Mouse (Mus musculus) CH12.LX (cell line): ENCODE measurements around the gene Prkcsh. TPM values are rescaled to one million over a fixed set of nuclear protein-coding genes. Genes with fewer than 3 reads are reported as not detected.

Source experiments
- DNase-seq: peaks from one replicate; pipeline ENCODE4 v3.0.0-alpha.2; 2013; ENCODE audit errors: extremely low read depth
- H3K27ac ChIP-seq: 2 replicates; pipeline ENCODE4 v1.5.1; 2012; ENCODE audit warnings: low read depth, mild to moderate bottlenecking, control low read depth, moderate library complexity; ENCODE audit not compliant: insufficient read depth
- H3K27me3 ChIP-seq: replicated peaks from 2 replicates; pipeline ENCODE3; 2012; ENCODE audit warnings: inconsistent platforms
- H3K36me3 ChIP-seq, 2 experiments: replicated peaks in 1 of 2; 2 replicates each; pipeline versions ENCODE3 to v1.6.1; 2012; ENCODE audit warnings: inconsistent platforms in 1 of 2, low read length in 1 of 2, mild to moderate bottlenecking in 1 of 2, mixed read lengths in 1 of 2, moderate library complexity in 1 of 2; ENCODE audit not compliant: control insufficient read depth in 1 of 2, insufficient read depth in 1 of 2
- H3K4me1 ChIP-seq, 2 experiments: 2 replicates each; pipeline ENCODE4 v1.6.1; 2012; ENCODE audit warnings: inconsistent platforms in 1 of 2, moderate library complexity in 1 of 2; ENCODE audit not compliant: insufficient read depth in 2 of 2, control insufficient read depth in 1 of 2
- H3K4me2 ChIP-seq: 2 replicates; pipeline ENCODE4 v1.6.1; 2012; ENCODE audit warnings: low read depth, mild to moderate bottlenecking, control low read depth; ENCODE audit not compliant: poor library complexity, insufficient read depth, severe bottlenecking
- H3K4me3 ChIP-seq, 3 experiments: fragments of 150-350 bp in 1 of 3; sonication (generic) in 1 of 3; replicated peaks in 1 of 3; 2 replicates each; pipeline versions ENCODE3 to v1.5.1; 2011 to 2012; ENCODE audit warnings: low read depth in 2 of 3, low read length in 2 of 3, mild to moderate bottlenecking in 2 of 3, moderate library complexity in 2 of 3, control low read depth in 1 of 3, improper control_type of control experiment in 1 of 3, inconsistent platforms in 1 of 3, mixed read lengths in 1 of 3; ENCODE audit not compliant: poor library complexity in 1 of 3
- H3K79me2 ChIP-seq: replicated peaks from 2 replicates; pipeline ENCODE4 v1.6.1; 2012; ENCODE audit warnings: mild to moderate bottlenecking, moderate library complexity; ENCODE audit not compliant: control insufficient read depth, poor library complexity, insufficient read depth, severe bottlenecking; ENCODE audit errors: extremely low read depth
- H3K9ac ChIP-seq: 2 replicates; pipeline ENCODE4 v1.6.1; 2012; ENCODE audit warnings: low read depth, mild to moderate bottlenecking, control low read depth, moderate library complexity; ENCODE audit not compliant: insufficient read depth
- H3K9me3 ChIP-seq: replicated peaks from 2 replicates; pipeline ENCODE3; 2012; ENCODE audit warnings: low read length, inconsistent platforms, mixed read lengths
- CHD1 ChIP-seq: IDR thresholded peaks from 2 replicates; pipeline ENCODE4 v1.6.1; 2012; ENCODE audit warnings: low read depth, low read length, improper control_type of control experiment, inconsistent platforms
- E2F4 ChIP-seq: IDR thresholded peaks from 2 replicates; pipeline ENCODE4 v1.6.1; 2011; ENCODE audit warnings: low read depth, low read length, improper control_type of control experiment; ENCODE audit not compliant: insufficient replicate concordance
- ELF1 ChIP-seq: IDR thresholded peaks from 2 replicates; pipeline ENCODE4 v1.6.1; 2014; ENCODE audit warnings: low read depth, mild to moderate bottlenecking, inconsistent platforms, low read length, improper control_type of control experiment
- HCFC1 ChIP-seq: IDR thresholded peaks from 2 replicates; pipeline ENCODE4 v1.6.1; 2012; ENCODE audit warnings: low read depth, mild to moderate bottlenecking, inconsistent platforms, low read length, improper control_type of control experiment
- IRF4 ChIP-seq: IDR thresholded peaks from 2 replicates; pipeline ENCODE4 v1.6.1; 2014; ENCODE audit warnings: low read depth, mild to moderate bottlenecking, inconsistent platforms, low read length, improper control_type of control experiment
- MAZ ChIP-seq: IDR thresholded peaks from 2 replicates; pipeline ENCODE4 v1.6.1; 2012; ENCODE audit warnings: low read depth, mild to moderate bottlenecking, inconsistent platforms, low read length, improper control_type of control experiment, moderate library complexity
- MEF2A ChIP-seq: IDR thresholded peaks from 2 replicates; pipeline ENCODE4 v1.6.1; 2014; ENCODE audit warnings: low read depth, mild to moderate bottlenecking, inconsistent platforms, low read length, improper control_type of control experiment, borderline replicate concordance
- MXI1 ChIP-seq: IDR thresholded peaks from 2 replicates; pipeline ENCODE4 v1.6.1; 2011; ENCODE audit warnings: mild to moderate bottlenecking, low read depth, low read length, improper control_type of control experiment
- NELFE ChIP-seq: IDR thresholded peaks from 2 replicates; pipeline ENCODE4 v1.6.1; 2011; ENCODE audit warnings: low read depth, low read length, improper control_type of control experiment
- POLR2A ChIP-seq: IDR thresholded peaks from 2 replicates; pipeline ENCODE4 v1.6.1; 2011; ENCODE audit warnings: low read depth, mild to moderate bottlenecking, improper control_type of control experiment, low read length
- RAD21 ChIP-seq: IDR thresholded peaks from 2 replicates; pipeline ENCODE4 v1.6.1; 2011; ENCODE audit warnings: low read depth, mild to moderate bottlenecking, low read length, improper control_type of control experiment, moderate library complexity
- RCOR1 ChIP-seq: conservative IDR thresholded peaks from 2 replicates; pipeline ENCODE4 v1.6.1; 2012; ENCODE audit warnings: low read depth, mild to moderate bottlenecking, inconsistent platforms, low read length, improper control_type of control experiment
- SIN3A ChIP-seq: IDR thresholded peaks from 2 replicates; pipeline ENCODE4 v1.6.1; 2012; ENCODE audit warnings: low read length, improper control_type of control experiment, inconsistent platforms
- TBP ChIP-seq: conservative IDR thresholded peaks from 2 replicates; pipeline ENCODE4 v1.6.1; 2011; ENCODE audit warnings: low read depth, low read length, improper control_type of control experiment
- ZC3H11A ChIP-seq: IDR thresholded peaks from 2 replicates; pipeline ENCODE4 v1.6.1; 2012; ENCODE audit warnings: low read depth, mild to moderate bottlenecking, inconsistent platforms, low read length, improper control_type of control experiment
- ZNF384 ChIP-seq: IDR thresholded peaks from 2 replicates; pipeline ENCODE4 v1.6.1; 2012; ENCODE audit warnings: low read depth, low read length, improper control_type of control experiment, inconsistent platforms
- dilution Hi-C: fragments of 300-500 bp; cut with MboI; formaldehyde crosslinking; loops from 2 replicates; pipeline ENCODE4 v1.14.3; 2020; ENCODE audit warnings: low sequenced_read_pairs; ENCODE audit not compliant: extremely low pct_unique_long_range_greater_than_20kb, extremely low pct_ligation_motif_present
- in situ Hi-C: fragments of 300-500 bp; cut with MboI; formaldehyde crosslinking; loops from 3 replicates; pipeline ENCODE4 v1.14.3; 2019; ENCODE audit warnings: low sequenced_read_pairs, low pct_ligation_motif_present, low pct_unique_long_range_greater_than_20kb, mixed read lengths
- polyA plus RNA-seq: library from polyadenylated mRNA; unstranded; fragments of >175 nt; gene quantifications from 2 replicates; pipeline ENCODE4 v1.2.1, GENCODE M21; 2012; ENCODE audit warnings: low read depth; ENCODE audit not compliant: insufficient read length
- total RNA-seq, 2 experiments: library from RNA; depleted of rRNA; stranded (reverse); fragments of 300-350 nt in 1 of 2; fragments of >200 nt in 1 of 2; gene quantifications; 2 replicates each; pipeline ENCODE4 v1.2.3; 2012 to 2014

Gene Prkcsh
- total and polyA plus RNA-seq, 3 experiments, result 72.1 to 160 (median 148) TPM

DNA sequence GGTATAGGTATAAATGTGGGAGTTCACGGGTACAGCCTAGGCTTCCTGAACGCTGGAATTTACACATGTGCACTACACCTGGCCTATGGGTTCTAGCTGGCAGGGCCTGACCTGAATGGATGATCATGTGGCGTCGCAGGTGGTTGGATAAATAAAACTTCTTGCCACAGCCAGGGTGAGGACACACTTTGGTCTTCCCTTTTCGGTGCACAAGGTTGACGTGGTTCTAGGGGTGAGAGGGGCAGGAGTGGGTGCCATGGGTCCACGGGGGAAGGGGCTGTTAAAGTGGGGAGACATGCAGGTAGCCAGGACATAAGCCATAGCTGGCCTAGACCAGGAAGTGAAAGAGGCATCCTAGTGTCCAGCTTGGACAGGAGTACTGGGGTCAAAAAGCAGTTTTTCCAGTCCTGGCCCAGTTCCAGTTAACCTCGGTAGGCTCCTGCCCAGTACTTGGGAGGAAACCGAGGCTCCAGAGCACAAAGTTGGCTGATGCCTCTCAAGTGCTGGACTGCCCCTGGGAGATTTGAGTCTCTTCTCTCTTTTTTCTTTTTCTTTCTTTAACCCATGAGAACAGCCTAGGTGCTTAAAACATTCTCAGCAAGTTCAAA is 53.8 kb downstream of the Prkcsh start:
- peaks cover 37 to 63% of the 10 kb centered on the region in 2 experiments for H3K36me3 ChIP-seq
- H3K4me3 ChIP-seq, result no peak overlapping the region
- no peaks in the 10 kb centered on the region for H3K9me3 ChIP-seq
- no peaks in the 10 kb centered on the region for H3K27me3 ChIP-seq
- H3K27ac ChIP-seq, result no peak overlapping the region
- dilution Hi-C loops, result no loop called here
- TF ChIP-seq SIN3A (no peak), TBP (no peak), E2F4 (no peak), ELF1 (no peak), NELFE (no peak), ZC3H11A (no peak), MXI1 (no peak), MEF2A (no peak), HCFC1 (no peak), MAZ (no peak), RCOR1 (no peak), ZNF384 (no peak)
- H3K79me2 ChIP-seq, result no peaks in the 10 kb centered on the region
- in situ Hi-C loops, result no loop called here
- H3K4me2 ChIP-seq, result no peak overlapping the region
- no peak for DNase-seq
- no peak overlapping the region for H3K9ac ChIP-seq
- H3K4me1 ChIP-seq, result no peaks in the 10 kb centered on the region

DNA sequence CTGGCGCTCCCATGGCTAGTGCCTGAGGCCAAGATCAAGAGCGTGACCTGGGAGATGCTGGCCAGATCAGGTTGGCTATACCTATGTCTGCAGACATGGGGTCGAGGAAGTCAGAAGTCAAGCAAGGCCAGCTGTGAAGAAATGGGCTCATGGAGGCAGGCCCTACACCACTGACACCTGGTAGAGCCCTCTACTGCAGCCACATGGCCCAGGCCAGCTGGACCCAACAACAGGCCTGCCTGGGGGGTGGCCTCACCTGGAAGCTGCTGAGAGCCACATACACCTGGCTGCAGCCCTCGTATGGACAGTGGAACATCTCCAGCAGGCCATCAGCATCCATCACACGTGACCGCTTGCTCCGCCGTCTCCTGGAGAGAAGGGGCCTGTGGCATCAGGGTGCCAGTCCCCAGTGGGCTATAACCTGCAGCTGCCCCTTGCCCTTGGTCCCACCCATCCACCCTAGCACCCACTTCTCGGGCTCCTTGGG is 54.5 kb downstream of the Prkcsh start:
- dilution Hi-C loops, result no loop called here
- DNase-seq, result no peak
- no peaks in the 10 kb centered on the region for H3K9me3 ChIP-seq
- no peaks in the 10 kb centered on the region for H3K4me1 ChIP-seq
- H3K4me3 ChIP-seq, result no peak overlapping the region
- no peak overlapping the region for H3K27ac ChIP-seq
- in situ Hi-C loops, result no loop called here
- peaks cover 42 to 68% of the 10 kb centered on the region in 2 experiments for H3K36me3 ChIP-seq
- TF ChIP-seq POLR2A (no peak), IRF4 (no peak), MXI1 (no peak), CHD1 (no peak), HCFC1 (no peak), RAD21 (no peak)
- no peak overlapping the region for H3K4me2 ChIP-seq
- no peaks in the 10 kb centered on the region for H3K27me3 ChIP-seq
- no peak overlapping the region for H3K9ac ChIP-seq
- H3K79me2 ChIP-seq, result no peaks in the 10 kb centered on the region
